Mouse (Mus musculus): ENCODE data around the gene Cst10. TPM values are rescaled to one million over a fixed set of nuclear protein-coding genes. Genes with fewer than 3 reads are reported as not detected.

Cst10 gene
- polyA plus RNA-seq (2015; fragmentation: Nextera tagmentation; extraction: Ambion mirVana), result not detected in 2 replicates

DNA sequence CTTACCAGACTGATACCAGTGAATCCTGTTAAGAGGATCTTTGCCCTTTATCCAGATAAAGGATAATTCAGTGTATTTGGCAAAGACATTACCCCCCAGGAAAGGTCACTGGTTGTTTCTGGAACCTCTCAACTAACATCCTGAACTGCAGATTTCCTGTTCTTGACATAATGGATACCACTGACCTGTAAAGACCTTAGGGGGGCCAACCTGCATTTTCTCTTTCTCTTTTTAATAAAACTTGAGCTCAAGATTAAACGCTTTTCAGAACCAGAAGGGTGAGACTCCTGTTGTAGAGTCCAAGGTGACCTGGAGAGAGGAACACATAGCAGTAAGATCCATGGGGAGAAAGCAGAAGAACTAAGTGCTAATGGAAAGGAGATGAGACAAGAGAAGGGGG lies at the start of gene Cst10:
Gene Cst10 (plus strand): TSS at position 301 of the 400 bp plus-strand sequence.
- Histone ChIP-seq H3K4me3 (ENCODE audit: low read length) (no peak within 1 kb of the TSS), H3K27ac (ENCODE audit: low read length) (no peak within 1 kb of the TSS), H3K4me1 (ENCODE audit: insufficient read depth, low read length) (no peaks in the 10 kb centered on the region), H3K9ac (replicated peaks; ENCODE audit: low read length) (no peak within 1 kb of the TSS), H3K4me2 (replicated peaks; ENCODE audit: low read depth, low read length) (no peak within 1 kb of the TSS), H3K9me3 (ENCODE audit: low read length) (no peaks in the 10 kb centered on the region), H3K27me3 (ENCODE audit: insufficient read depth, low read length) (no peaks in the 10 kb centered on the region), H3K36me3 (ENCODE audit: insufficient read depth, low read length) (no peaks in the 10 kb centered on the region)
- no peak for ATAC-seq (ENCODE audit: low FRiP score, low TSS enrichment)
- 65% methylated on average over 1 of the region's 1 CpGs for WGBS

DNA sequence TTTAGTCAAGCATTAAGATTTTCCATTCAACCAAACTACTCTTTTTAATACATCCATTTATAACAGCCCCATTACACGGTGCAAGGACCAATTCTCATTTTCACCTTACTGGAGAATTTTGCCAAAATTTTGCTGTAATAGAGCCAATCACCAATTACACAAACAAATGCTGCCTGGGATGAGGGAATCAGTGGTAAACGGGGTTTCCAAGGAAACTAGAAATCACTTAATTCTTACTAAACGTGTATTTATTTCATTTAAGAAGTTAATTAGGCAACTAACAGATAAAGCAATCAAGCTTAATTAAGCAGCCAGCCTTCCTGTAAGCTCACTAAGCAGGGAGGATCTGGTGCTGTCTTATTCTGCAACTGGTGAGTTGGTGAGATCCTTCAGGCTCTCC lies 11.9 kb upstream of the Cst10 start:
- no peak overlapping the region for H3K9ac ChIP-seq (replicated peaks; ENCODE audit: low read length)
- H3K36me3 ChIP-seq (ENCODE audit: insufficient read depth, low read length), result no peaks in the 10 kb centered on the region
- 62% methylated on average over 3 of the region's 3 CpGs for WGBS
- H3K4me3 ChIP-seq (ENCODE audit: low read length), result no peak overlapping the region
- H3K4me1 ChIP-seq (ENCODE audit: insufficient read depth, low read length), result no peaks in the 10 kb centered on the region
- no peaks in the 10 kb centered on the region for H3K9me3 ChIP-seq (ENCODE audit: low read length)
- no peak overlapping the region for H3K27ac ChIP-seq (ENCODE audit: low read length)
- H3K4me2 ChIP-seq (replicated peaks; ENCODE audit: low read depth, low read length), result no peak overlapping the region
- ATAC-seq (ENCODE audit: low FRiP score, low TSS enrichment), result no peak
- H3K27me3 ChIP-seq (ENCODE audit: insufficient read depth, low read length), result no peaks in the 10 kb centered on the region

DNA sequence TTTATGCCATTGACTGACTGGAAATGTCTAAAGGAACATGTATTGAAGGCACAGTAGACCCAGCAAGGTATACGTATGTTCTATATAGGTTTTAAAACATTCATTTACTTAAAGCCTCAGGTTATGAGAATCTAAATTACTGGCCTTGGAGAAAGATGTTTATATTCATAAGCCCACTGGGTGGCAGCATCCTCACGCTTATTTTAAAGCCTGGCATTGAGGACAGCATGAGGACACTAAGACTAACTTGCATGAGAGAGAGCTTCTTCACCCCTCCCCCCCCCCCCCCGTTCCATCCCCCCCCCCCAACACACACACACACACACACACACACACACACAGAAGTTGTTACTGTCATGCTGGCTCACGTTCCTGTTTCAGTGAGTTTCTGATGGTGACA lies 17.7 kb downstream of the Cst10 start:
- Histone ChIP-seq H3K9me3 (ENCODE audit: low read length) (no peaks in the 10 kb centered on the region), H3K4me2 (replicated peaks; ENCODE audit: low read depth, low read length) (no peak overlapping the region), H3K36me3 (ENCODE audit: insufficient read depth, low read length) (no peaks in the 10 kb centered on the region), H3K4me3 (ENCODE audit: low read length) (no peak overlapping the region), H3K27me3 (ENCODE audit: insufficient read depth, low read length) (no peaks in the 10 kb centered on the region), H3K4me1 (ENCODE audit: insufficient read depth, low read length) (no peaks in the 10 kb centered on the region), H3K9ac (replicated peaks; ENCODE audit: low read length) (no peak overlapping the region), H3K27ac (ENCODE audit: low read length) (no peak overlapping the region)
- WGBS, result 19% methylated on average over 3 of the region's 4 CpGs
- no peak for ATAC-seq (ENCODE audit: low FRiP score, low TSS enrichment)

Data from kidney, embryonic 16.5 days (tissue).